Mouse (Mus musculus) forebrain, postnatal 0 days (tissue): ENCODE results near the gene Ttc12. TPM values are rescaled to one million over a fixed set of nuclear protein-coding genes. Genes with fewer than 3 reads are reported as not detected.
A peak's percentile ranks its signal among the peaks of the same experiment; 100 is the strongest.

ENCODE experiments used
- ATAC-seq: fragments of 200-750 bp; cut with Nextera tagmentation; 2 replicates; pipeline ENCODE4 v1.8.0; 2017; ENCODE audit warnings: mild to moderate bottlenecking, moderate library complexity
- DNase-seq: peaks from one replicate; pipeline ENCODE4 v3.0.0-alpha.2; 2015
- H3K27ac ChIP-seq: fragments of 300-500 bp; sonication (generic); 2 replicates; pipeline ENCODE4 v1.5.1; 2014; ENCODE audit warnings: low read depth, mild to moderate bottlenecking, antibody characterized with exemption, low read length, moderate library complexity, mixed read lengths
- H3K27me3 ChIP-seq: fragments of 300-500 bp; sonication (generic); 2 replicates; pipeline ENCODE4 v1.6.1; 2014; ENCODE audit warnings: mild to moderate bottlenecking, low read length, mixed read lengths; ENCODE audit not compliant: insufficient read depth
- H3K36me3 ChIP-seq: fragments of 300-500 bp; sonication (generic); 2 replicates; pipeline ENCODE4 v1.6.1; 2014; ENCODE audit warnings: mild to moderate bottlenecking, moderate library complexity; ENCODE audit not compliant: insufficient read depth
- H3K4me1 ChIP-seq: fragments of 300-500 bp; sonication (generic); 2 replicates; pipeline ENCODE4 v1.6.1; 2014; ENCODE audit warnings: antibody characterized with exemption; ENCODE audit not compliant: insufficient read depth
- H3K4me2 ChIP-seq: fragments of 300-500 bp; sonication (generic); 2 replicates; pipeline ENCODE4 v1.6.1; 2014; ENCODE audit warnings: low read depth, mild to moderate bottlenecking, moderate library complexity
- H3K4me3 ChIP-seq: fragments of 300-500 bp; sonication (generic); 2 replicates; pipeline ENCODE4 v1.5.1; 2014; ENCODE audit warnings: low read depth, low read length, mixed read lengths
- H3K9ac ChIP-seq: fragments of 300-500 bp; sonication (generic); 2 replicates; pipeline ENCODE4 v1.6.1; 2014; ENCODE audit warnings: mild to moderate bottlenecking
- H3K9me3 ChIP-seq: fragments of 300-500 bp; sonication (generic); 2 replicates; pipeline ENCODE4 v1.6.1; 2016; ENCODE audit warnings: low read length
- CTCF ChIP-seq: sonication (generic); IDR thresholded peaks from 2 replicates; pipeline ENCODE4 v1.5.1; 2016; ENCODE audit warnings: antibody characterized with exemption, control low read depth, low read depth
- WGBS: fragments of 180-500 bp; shearing (Covaris S2); extraction: QIAGEN DNeasy Blood & Tissue Kit; methylation state at CpG from one replicate; pipeline ENCODE4 v1.1.7; 2014; 5-methylcytosine and 5-hydroxymethylcytosine counted together
- polyA plus RNA-seq: library from polyadenylated mRNA; unstranded; fragments of >200 nt; fragmentation: Nextera tagmentation; extraction: Ambion mirVana; gene quantifications from 2 replicates; pipeline ENCODE4 v1.2.1, GENCODE M21; 2015
- total RNA-seq: library from RNA; depleted of rRNA; stranded (reverse); fragments of >200 nt; gene quantifications from 2 replicates; pipeline ENCODE4 v1.2.3, GENCODE M21; 2014; rRNA removed

Gene Ttc12
- total RNA-seq (2.6 and 3.7 TPM in 2 replicates), polyA plus RNA-seq (1.2 and 2.5 TPM in 2 replicates)

DNA sequence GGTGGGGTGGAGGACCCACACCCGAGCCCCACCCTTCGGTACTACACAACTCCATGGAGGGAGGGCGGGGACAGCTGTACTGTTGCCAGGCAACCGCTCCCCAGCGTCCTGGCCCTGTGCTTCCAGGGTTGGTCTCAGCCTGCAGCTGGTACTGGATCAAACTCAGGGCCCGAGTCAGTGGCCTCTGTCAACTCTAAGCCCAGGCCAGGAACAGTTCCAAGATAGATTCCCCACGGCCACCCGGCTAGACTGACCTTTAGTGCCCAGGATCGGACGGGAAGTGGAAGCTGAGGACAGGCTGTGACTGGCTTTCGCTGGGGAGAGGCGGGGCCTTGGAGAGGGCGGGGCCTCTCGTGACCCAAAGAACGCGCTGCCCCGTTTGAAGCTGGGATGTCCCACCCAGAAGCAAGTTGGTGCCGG lies at the start of gene Ttc12:
Ttc12 (minus strand) TSS at position 334 of the 420 bp plus-strand sequence.
- no peaks in the 10 kb centered on the region for H3K4me1 ChIP-seq
- H3K4me2 ChIP-seq: peak within 1 kb of the TSS; percentile 81
- no peak within 1 kb of the TSS for H3K27ac ChIP-seq
- TF ChIP-seq CTCF: no peak
- DNase-seq (peak; percentile 71), ATAC-seq (peak; percentile 84)
- no peaks in the 10 kb centered on the region for H3K27me3 ChIP-seq
- 1% methylated on average over 18 of the region's 18 CpGs for WGBS
- H3K36me3 ChIP-seq: no peaks in the 10 kb centered on the region
- peak within 1 kb of the TSS; percentile 45 for H3K9ac ChIP-seq
- peak within 1 kb of the TSS; percentile 39 for H3K4me3 ChIP-seq
- H3K9me3 ChIP-seq: no peaks in the 10 kb centered on the region

DNA sequence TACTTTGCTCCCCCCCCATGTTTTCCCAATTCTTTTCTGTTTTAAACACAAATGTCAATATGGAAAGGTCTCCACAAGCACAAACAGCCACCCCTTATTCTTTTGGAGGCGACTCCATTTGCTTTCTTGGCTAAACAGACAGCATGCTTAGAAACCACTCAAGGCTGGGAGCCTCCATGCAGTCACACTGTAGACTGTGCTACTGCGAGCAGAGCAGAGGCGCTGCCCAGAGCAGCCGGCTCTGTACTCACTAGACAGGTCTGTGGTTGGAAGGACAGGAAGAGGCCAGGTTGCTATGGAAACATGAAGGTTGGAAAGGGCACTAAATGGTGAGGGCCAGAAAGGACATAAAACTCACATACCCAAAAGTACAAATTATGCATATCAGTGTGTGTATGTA lies 48.9 kb upstream of the Ttc12 start:
- Histone ChIP-seq H3K36me3 (peaks cover 38% of the 10 kb centered on the region), H3K4me1 (peaks cover 11% of the 10 kb centered on the region; the same call in 1 of the 2 replicates), H3K4me2 (no peak overlapping the region), H3K4me3 (no peak overlapping the region), H3K27ac (no peak overlapping the region), H3K9me3 (no peaks in the 10 kb centered on the region), H3K27me3 (no peaks in the 10 kb centered on the region), H3K9ac (no peak overlapping the region)
- TF ChIP-seq CTCF: no peak
- no peak for DNase-seq
- 35% methylated on average over 4 of the region's 4 CpGs for WGBS
- ATAC-seq: peak; percentile 63

DNA sequence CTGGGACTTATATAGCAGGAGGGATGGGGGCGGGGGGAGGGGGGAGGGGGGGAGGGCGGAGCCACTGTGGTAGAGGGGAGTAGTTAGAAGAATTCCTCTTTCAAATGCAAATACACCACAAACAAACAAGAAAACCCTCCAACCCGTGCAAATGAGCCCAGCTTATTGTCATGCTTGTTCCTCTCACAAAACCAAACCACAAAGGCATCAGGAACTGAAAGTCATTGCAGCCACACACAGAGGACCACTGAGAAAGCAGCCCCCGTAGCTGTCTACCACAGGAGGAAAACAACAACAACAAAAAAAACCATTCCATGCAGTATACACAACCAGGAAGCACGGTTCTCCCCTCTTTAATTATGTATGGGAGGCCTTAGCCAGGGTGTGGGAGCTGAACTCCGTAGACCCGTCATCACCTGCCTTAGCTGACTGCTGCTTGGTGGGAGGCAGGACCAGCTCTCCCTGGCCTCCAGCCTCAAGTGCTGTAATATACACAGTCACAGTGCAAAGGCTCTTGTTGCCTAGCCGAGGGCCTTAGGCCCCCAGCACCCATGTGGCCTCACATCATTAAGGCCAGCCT lies 48.0 kb upstream of the Ttc12 start:
- H3K9ac ChIP-seq: no peak overlapping the region
- H3K27me3 ChIP-seq: no peaks in the 10 kb centered on the region
- TF ChIP-seq CTCF: no peak
- H3K4me1 ChIP-seq: peaks cover 11% of the 10 kb centered on the region; the same call in 1 of the 2 replicates
- DNase-seq: peak; percentile 42
- no peaks in the 10 kb centered on the region for H3K9me3 ChIP-seq
- ATAC-seq: peak; percentile 47
- H3K4me3 ChIP-seq: no peak overlapping the region
- peaks cover 29% of the 10 kb centered on the region for H3K36me3 ChIP-seq
- no peak overlapping the region for H3K4me2 ChIP-seq
- peak overlapping the region; percentile 54; the same call in 1 of the 2 replicates for H3K27ac ChIP-seq
- 7% methylated on average over 8 of the region's 8 CpGs for WGBS

DNA sequence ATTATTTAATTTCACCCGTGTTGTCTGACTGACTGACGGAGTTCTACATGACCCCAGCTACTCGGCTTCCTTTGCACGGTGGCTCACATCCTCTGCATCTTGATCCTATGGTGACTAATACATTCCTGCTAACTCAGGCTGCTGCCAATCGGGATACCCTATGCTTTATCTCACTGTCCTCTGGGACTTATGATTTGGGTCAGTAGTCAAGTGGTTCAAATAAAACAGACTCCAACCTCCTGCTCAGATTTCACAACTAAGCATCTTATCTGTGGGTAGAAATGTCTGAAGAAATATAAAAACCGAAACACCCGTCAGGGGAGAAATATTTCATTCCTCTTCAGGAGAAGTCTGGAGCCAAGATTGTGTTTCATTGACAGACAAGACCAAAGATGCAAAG lies 47.4 kb upstream of the Ttc12 start:
- Histone ChIP-seq H3K4me3 (no peak overlapping the region), H3K4me1 (peaks cover 11% of the 10 kb centered on the region; the same call in 1 of the 2 replicates), H3K9ac (no peak overlapping the region), H3K27ac (no peak overlapping the region), H3K9me3 (no peaks in the 10 kb centered on the region), H3K36me3 (peaks cover 27% of the 10 kb centered on the region), H3K4me2 (no peak overlapping the region), H3K27me3 (no peaks in the 10 kb centered on the region)
- ATAC-seq (no peak), DNase-seq (no peak)
- WGBS: 72% methylated on average over 7 of the region's 7 CpGs
- no peak for TF ChIP-seq CTCF

DNA sequence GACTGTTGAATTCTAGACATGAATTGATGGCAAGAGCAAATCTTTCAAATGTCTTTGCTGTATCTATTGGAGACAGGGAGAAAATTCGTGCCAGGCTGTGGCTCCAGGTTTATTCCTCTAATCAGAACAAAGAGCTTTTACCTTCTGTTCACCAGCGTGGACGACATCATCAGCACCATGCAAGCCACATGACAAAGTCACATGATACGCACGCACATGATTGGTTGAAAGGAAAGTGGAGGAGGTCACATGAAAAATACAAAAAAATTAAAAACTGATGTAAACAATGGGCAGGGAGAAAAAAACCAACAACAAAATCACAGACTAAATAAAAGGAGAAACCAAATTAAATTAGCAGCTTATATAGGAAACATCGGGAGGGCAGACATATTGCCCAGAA lies 45.8 kb upstream of the Ttc12 start:
- Histone ChIP-seq H3K4me1 (peaks cover 11% of the 10 kb centered on the region; the same call in 1 of the 2 replicates), H3K9me3 (no peaks in the 10 kb centered on the region), H3K27me3 (no peaks in the 10 kb centered on the region), H3K9ac (no peak overlapping the region), H3K27ac (no peak overlapping the region; the same call in 1 of the 2 replicates), H3K36me3 (peaks cover 12% of the 10 kb centered on the region), H3K4me2 (no peak overlapping the region), H3K4me3 (no peak overlapping the region)
- no peak for TF ChIP-seq CTCF
- ATAC-seq: no peak
- WGBS: 86% methylated on average over 6 of the region's 6 CpGs
- DNase-seq: no peak

DNA sequence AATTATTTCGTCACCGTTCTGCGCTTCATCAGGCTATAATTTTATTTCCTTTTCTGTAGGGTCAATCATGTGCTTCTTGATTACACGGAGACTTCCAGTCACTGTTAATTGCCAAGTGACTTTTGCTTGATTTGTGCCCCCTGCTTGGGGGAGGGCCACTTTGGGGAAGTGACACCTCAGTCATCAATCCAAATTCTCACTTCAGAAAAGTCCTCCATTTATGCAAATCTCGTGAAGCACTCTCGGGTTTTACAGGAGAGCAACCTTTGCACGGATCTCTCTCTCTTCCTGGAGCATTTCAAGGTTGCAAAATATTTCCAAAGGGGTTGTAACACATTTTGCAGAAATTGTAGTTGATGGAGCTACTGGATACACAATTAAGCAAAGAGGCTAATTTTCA lies 45.2 kb upstream of the Ttc12 start:
- H3K36me3 ChIP-seq: peaks cover 10% of the 10 kb centered on the region
- 60% methylated on average over 7 of the region's 7 CpGs for WGBS
- no peaks in the 10 kb centered on the region for H3K9me3 ChIP-seq

DNA sequence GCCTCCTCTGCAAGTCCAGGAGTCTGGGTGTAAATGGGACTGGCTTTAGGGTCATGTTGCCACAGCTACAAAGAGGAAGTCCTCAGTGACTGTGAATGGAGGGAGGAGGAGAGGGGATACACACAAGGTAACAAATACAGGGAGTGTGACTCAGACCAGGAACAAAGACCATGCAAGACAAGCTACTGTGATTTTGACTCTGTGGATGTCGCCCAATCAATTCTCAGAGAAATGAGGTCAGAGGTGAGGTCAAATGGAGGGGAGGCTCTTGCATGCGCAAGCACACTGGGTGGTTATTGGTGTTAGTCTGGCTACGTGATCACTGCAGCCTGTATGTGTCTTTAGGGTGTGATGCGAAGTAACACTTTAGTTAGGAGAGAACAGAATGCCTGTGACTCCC lies 44.7 kb upstream of the Ttc12 start:
- no peaks in the 10 kb centered on the region for H3K27me3 ChIP-seq
- H3K4me2 ChIP-seq: no peak overlapping the region
- DNase-seq: no peak
- ATAC-seq: no peak
- H3K4me1 ChIP-seq: peaks cover 6% of the 10 kb centered on the region; the same call in 1 of the 2 replicates
- H3K9me3 ChIP-seq: no peaks in the 10 kb centered on the region
- H3K27ac ChIP-seq: no peak overlapping the region
- peaks cover 6% of the 10 kb centered on the region for H3K36me3 ChIP-seq
- no peak overlapping the region for H3K9ac ChIP-seq
- H3K4me3 ChIP-seq: no peak overlapping the region
- WGBS: 67% methylated on average over 4 of the region's 4 CpGs
- TF ChIP-seq CTCF: no peak

More for the DNA sequence above, 45.2 kb upstream of the Ttc12 start:
- TF ChIP-seq CTCF: no peak
- Histone ChIP-seq H3K9ac (no peak overlapping the region), H3K4me1 (peaks cover 10% of the 10 kb centered on the region; the same call in 1 of the 2 replicates), H3K27ac (no peak overlapping the region), H3K27me3 (no peaks in the 10 kb centered on the region), H3K4me3 (no peak overlapping the region), H3K4me2 (no peak overlapping the region)
- ATAC-seq (no peak), DNase-seq (no peak)
